Mouse (Mus musculus) embryonic facial prominence, embryonic 10.5 days (tissue): Measurements from ENCODE around the gene Cpsf3. TPM values are rescaled to one million over a fixed set of nuclear protein-coding genes. Genes with fewer than 3 reads are reported as not detected.

ENCODE experiments used
- DNase-seq: peaks from one replicate; pipeline ENCODE4 v3.0.0-alpha.2; 2017; ENCODE audit warnings: low spot score
- H3K27ac ChIP-seq: fragments of 300-500 bp; sonication (generic); replicated peaks from 2 replicates; pipeline ENCODE4 v1.5.1; 2016; ENCODE audit warnings: mild to moderate bottlenecking
- H3K27me3 ChIP-seq: fragments of 300-500 bp; sonication (generic); replicated peaks from 2 replicates; pipeline ENCODE4 v1.6.1; 2016; ENCODE audit warnings: low read depth, mild to moderate bottlenecking; ENCODE audit not compliant: poor library complexity, severe bottlenecking
- H3K36me3 ChIP-seq: fragments of 300-500 bp; sonication (generic); replicated peaks from 2 replicates; pipeline ENCODE4 v1.6.1; 2016; ENCODE audit warnings: mild to moderate bottlenecking, moderate library complexity
- H3K4me1 ChIP-seq: fragments of 300-500 bp; sonication (generic); 2 replicates; pipeline ENCODE4 v1.6.1; 2016
- H3K4me3 ChIP-seq: fragments of 300-500 bp; sonication (generic); 2 replicates; pipeline ENCODE4 v1.5.1; 2016; ENCODE audit warnings: mild to moderate bottlenecking, moderate library complexity
- H3K9me3 ChIP-seq: fragments of 300-500 bp; sonication (generic); 2 replicates; pipeline ENCODE4 v1.6.1; 2016; ENCODE audit warnings: mild to moderate bottlenecking
- WGBS: fragments of 180-500 bp; shearing (Covaris S2); methylation state at CpG from one replicate; pipeline ENCODE4 v1.1.7; 2016; 5-methylcytosine and 5-hydroxymethylcytosine counted together
- polyA plus RNA-seq: library from polyadenylated mRNA; unstranded; fragments of >200 nt; fragmentation: Nextera tagmentation; extraction: Ambion mirVana; gene quantifications from 2 replicates; pipeline ENCODE4 v1.2.1, GENCODE M21; 2016

Cpsf3 gene
- polyA plus RNA-seq, 1 experiment from 2014 or later = 130 TPM

DNA sequence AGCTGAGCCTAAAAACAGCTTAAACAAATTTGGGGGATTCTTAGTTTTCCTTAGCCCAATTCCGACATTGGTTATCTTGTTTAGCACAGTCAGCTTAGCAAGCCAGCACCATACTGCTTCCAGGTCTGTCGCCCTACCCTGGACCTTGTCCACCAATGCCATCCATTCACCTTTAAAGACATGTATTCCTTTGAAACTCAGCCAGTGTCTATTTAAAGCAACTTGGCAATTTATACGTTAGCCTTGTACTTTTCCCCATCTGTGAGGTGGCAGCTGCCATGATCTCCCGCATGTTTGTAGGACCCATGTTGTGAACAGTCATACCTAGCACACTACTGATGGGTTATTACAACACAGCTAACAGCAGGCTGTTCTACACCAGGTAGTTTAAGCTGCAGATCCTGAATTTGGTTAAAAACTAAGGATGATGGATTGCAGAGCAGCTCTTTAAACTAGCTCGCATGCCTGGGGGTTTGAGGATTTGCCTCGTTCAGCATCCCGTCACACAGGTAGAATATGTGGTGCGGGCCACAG lies 17.0 kb upstream of the Cpsf3 start:
- H3K4me3 ChIP-seq = no peak overlapping the region
- H3K9me3 ChIP-seq = no peaks in the 10 kb centered on the region
- peaks cover 99% of the 10 kb centered on the region for H3K36me3 ChIP-seq
- 94% methylated on average over 8 of the region's 8 CpGs for WGBS
- no peaks in the 10 kb centered on the region for H3K4me1 ChIP-seq
- no peak for DNase-seq
- H3K27ac ChIP-seq = no peak overlapping the region
- no peaks in the 10 kb centered on the region for H3K27me3 ChIP-seq

DNA sequence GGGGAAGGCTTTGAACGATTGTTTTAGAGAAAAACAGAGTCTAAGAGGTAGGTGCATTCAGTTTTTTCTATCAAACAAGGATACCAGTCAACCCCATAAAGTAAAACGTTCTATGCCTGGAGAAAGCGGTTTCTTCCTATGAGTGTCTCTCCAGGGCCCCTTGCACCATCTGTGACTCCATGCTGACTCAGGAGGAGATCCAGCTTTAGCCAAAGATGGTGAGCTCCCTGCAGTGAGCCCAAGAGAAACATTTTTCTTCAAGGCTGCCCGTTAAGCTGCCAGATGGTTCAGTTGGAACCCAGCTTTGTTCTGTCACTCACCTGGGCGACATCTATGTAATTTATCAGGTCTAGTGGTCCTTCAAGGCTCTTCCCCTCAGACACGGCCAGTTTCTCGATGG lies 10.7 kb upstream of the Cpsf3 start:
- Histone ChIP-seq H3K27me3 (no peaks in the 10 kb centered on the region), H3K27ac (no peak overlapping the region), H3K36me3 (peaks cover 48% of the 10 kb centered on the region), H3K9me3 (no peaks in the 10 kb centered on the region), H3K4me3 (no peak overlapping the region), H3K4me1 (no peaks in the 10 kb centered on the region)
- no peak for DNase-seq
- WGBS = 85% methylated on average over 7 of the region's 7 CpGs

- WGBS = 91% methylated on average over 1 of the region's 1 CpGs
- Histone ChIP-seq H3K4me1 (no peaks in the 10 kb centered on the region), H3K27ac (no peak overlapping the region), H3K9me3 (no peaks in the 10 kb centered on the region), H3K4me3 (no peak overlapping the region), H3K27me3 (no peaks in the 10 kb centered on the region), H3K36me3 (peaks cover 19% of the 10 kb centered on the region)
- no peak for DNase-seq
Measured at GRCm38 (mm10) chr12:21277352-21277864, 7.8 kb upstream of the Cpsf3 start.

GRCm38 (mm10) chr12:21285508-21286242 lies 484 bp downstream of the Cpsf3 start:
- no peak for DNase-seq
- Histone ChIP-seq H3K27me3 (no peaks in the 10 kb centered on the region), H3K4me3 (peak overlapping the region; percentile 87), H3K4me1 (peaks cover 19% of the 10 kb centered on the region), H3K9me3 (no peaks in the 10 kb centered on the region), H3K27ac (peak overlapping the region; percentile 92), H3K36me3 (peaks cover 23% of the 10 kb centered on the region)
- under 1% methylated on average over 47 of the region's 47 CpGs for WGBS

DNA sequence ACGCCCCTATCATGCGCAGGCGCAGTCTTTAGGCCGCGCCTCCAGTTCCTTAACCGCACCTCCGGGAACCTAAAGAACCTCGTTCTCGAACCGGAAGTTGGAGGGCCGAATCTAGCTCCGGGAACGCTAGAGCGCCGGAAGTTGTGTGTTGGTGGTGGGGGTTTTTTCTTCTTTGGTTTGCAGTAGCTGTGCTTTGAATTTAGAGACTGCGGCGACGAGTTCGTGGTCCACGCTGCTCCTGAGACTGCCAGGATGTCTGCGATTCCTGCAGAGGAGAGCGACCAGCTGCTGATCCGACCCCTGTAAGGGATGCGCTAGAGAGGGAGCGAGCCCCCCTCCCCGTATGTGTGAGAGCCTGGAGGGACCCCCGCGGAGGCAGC lies 1.0 kb downstream of the Cpsf3 start, which contains the start of gene Itgb1bp1:
Itgb1bp1 (minus strand) TSS at position 42 of the 380 bp plus-strand sequence.
- Histone ChIP-seq H3K27me3 (no peaks in the 10 kb centered on the region), H3K9me3 (no peaks in the 10 kb centered on the region), H3K4me1 (peaks cover 19% of the 10 kb centered on the region), H3K27ac (peak within 1 kb of the TSS; percentile 92), H3K36me3 (peaks cover 29% of the 10 kb centered on the region), H3K4me3 (peak within 1 kb of the TSS; percentile 87)
- WGBS = under 1% methylated on average over 28 of the region's 28 CpGs
- peak; percentile 98 for DNase-seq

GRCm38 (mm10) chr12:21286712-21287650 lies 1.8 kb downstream of the Cpsf3 start:
- WGBS = 37% methylated on average over 18 of the region's 18 CpGs
- no peaks in the 10 kb centered on the region for H3K9me3 ChIP-seq
- H3K4me1 ChIP-seq = peaks cover 19% of the 10 kb centered on the region
- H3K27ac ChIP-seq = peak overlapping the region; percentile 92
- DNase-seq = no peak
- H3K27me3 ChIP-seq = no peaks in the 10 kb centered on the region
- H3K36me3 ChIP-seq = peaks cover 36% of the 10 kb centered on the region
- H3K4me3 ChIP-seq = peak overlapping the region; percentile 87

- Histone ChIP-seq H3K36me3 (peaks cover 55% of the 10 kb centered on the region), H3K27ac (no peak overlapping the region), H3K27me3 (no peaks in the 10 kb centered on the region), H3K4me3 (no peak overlapping the region), H3K9me3 (no peaks in the 10 kb centered on the region), H3K4me1 (peaks cover 19% of the 10 kb centered on the region)
- WGBS = 94% methylated on average over 3 of the region's 3 CpGs
- no peak for DNase-seq
Measured at GRCm38 (mm10) chr12:21288716-21289395, 3.7 kb downstream of the Cpsf3 start.

GRCm38 (mm10) chr12:21289651-21290050 lies 4.5 kb downstream of the Cpsf3 start:
- 87% methylated on average over 6 of the region's 6 CpGs for WGBS
- Histone ChIP-seq H3K27me3 (no peaks in the 10 kb centered on the region), H3K27ac (no peak overlapping the region), H3K4me1 (peaks cover 19% of the 10 kb centered on the region), H3K9me3 (no peaks in the 10 kb centered on the region), H3K4me3 (no peak overlapping the region), H3K36me3 (peaks cover 63% of the 10 kb centered on the region)
- no peak for DNase-seq

DNA sequence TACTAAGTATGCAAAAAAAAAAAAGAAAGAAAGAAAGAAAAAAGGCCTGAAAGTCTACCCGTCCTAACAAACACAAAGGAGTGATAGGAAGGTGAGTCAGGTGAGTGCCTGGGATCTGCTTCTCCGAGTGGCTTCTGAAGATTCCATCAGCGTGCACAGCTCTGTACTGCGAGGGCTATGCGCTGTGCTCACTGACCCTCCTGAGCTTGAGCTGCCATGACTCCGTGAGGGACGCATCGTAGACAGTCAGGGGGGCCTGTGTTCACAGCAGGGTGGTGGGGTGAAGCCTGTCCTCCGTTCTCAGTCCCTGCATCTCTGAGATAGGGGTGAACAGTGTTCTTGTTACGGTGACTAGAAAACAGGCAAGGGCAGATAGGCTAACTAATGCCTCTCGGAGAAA lies 13.7 kb downstream of the Cpsf3 start:
- peaks cover 100% of the 10 kb centered on the region for H3K36me3 ChIP-seq
- no peaks in the 10 kb centered on the region for H3K4me1 ChIP-seq
- WGBS = 94% methylated on average over 11 of the region's 11 CpGs
- H3K9me3 ChIP-seq = no peaks in the 10 kb centered on the region
- no peak overlapping the region for H3K27ac ChIP-seq
- no peaks in the 10 kb centered on the region for H3K27me3 ChIP-seq
- no peak for DNase-seq
- no peak overlapping the region for H3K4me3 ChIP-seq

DNA sequence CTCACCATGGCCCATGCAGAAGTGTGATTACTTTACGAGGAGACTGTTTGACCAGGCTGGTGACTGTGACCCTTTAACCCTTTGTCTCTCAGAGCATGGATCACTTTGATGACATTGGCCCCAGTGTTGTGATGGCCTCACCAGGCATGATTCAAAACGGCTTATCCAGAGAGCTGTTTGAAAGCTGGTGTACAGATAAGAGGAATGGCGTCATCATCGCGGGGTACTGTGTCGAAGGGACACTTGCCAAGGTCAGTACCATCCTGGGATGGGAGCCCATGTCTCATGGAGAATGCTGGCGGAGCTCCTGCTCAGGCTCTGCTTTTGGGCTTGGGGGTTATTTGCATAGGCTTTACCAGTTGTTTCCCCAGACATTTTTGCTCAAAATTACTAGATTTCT lies 16.1 kb downstream of the Cpsf3 start:
- 91% methylated on average over 7 of the region's 7 CpGs for WGBS
- Histone ChIP-seq H3K36me3 (peaks cover 100% of the 10 kb centered on the region), H3K4me3 (no peak overlapping the region), H3K4me1 (no peaks in the 10 kb centered on the region), H3K9me3 (no peaks in the 10 kb centered on the region), H3K27ac (no peak overlapping the region), H3K27me3 (no peaks in the 10 kb centered on the region)
- no peak for DNase-seq

- DNase-seq = no peak
- Histone ChIP-seq H3K4me3 (no peak overlapping the region), H3K36me3 (peaks cover 100% of the 10 kb centered on the region), H3K9me3 (no peaks in the 10 kb centered on the region), H3K4me1 (no peaks in the 10 kb centered on the region), H3K27me3 (no peaks in the 10 kb centered on the region), H3K27ac (no peak overlapping the region)
- 91% methylated on average over 8 of the region's 8 CpGs for WGBS
Measured at GRCm38 (mm10) chr12:21301932-21302331, 16.7 kb downstream of the Cpsf3 start.

GRCm38 (mm10) chr12:21302361-21302783 lies 17.2 kb downstream of the Cpsf3 start:
- Histone ChIP-seq H3K4me1 (no peaks in the 10 kb centered on the region), H3K9me3 (no peaks in the 10 kb centered on the region), H3K27ac (no peak overlapping the region), H3K27me3 (no peaks in the 10 kb centered on the region), H3K36me3 (peaks cover 100% of the 10 kb centered on the region), H3K4me3 (no peak overlapping the region)
- 88% methylated on average over 5 of the region's 5 CpGs for WGBS
- DNase-seq = no peak
